Mouse (Mus musculus) forebrain, embryonic 11.5 days (tissue): ENCODE measurements around the gene Rab24. TPM values are rescaled to one million over a fixed set of nuclear protein-coding genes. Genes with fewer than 3 reads are reported as not detected.

Experiments used
- ATAC-seq: fragments of 200-750 bp; cut with Nextera tagmentation; replicated peaks from 2 replicates; pipeline ENCODE4 v1.8.0; 2017; ENCODE audit warnings: moderate TSS enrichment; ENCODE audit not compliant: low FRiP score
- DNase-seq: peaks from one replicate; pipeline ENCODE4 v3.0.0-alpha.2; 2017; ENCODE audit warnings: low spot score
- H3K27ac ChIP-seq: fragments of 300-500 bp; sonication (generic); 2 replicates; pipeline ENCODE4 v1.5.1; 2014; ENCODE audit warnings: low read depth, low read length
- H3K27me3 ChIP-seq: fragments of 300-500 bp; sonication (generic); 2 replicates; pipeline ENCODE4 v1.6.1; 2014; ENCODE audit warnings: mild to moderate bottlenecking, low read length, mixed read lengths; ENCODE audit not compliant: control insufficient read depth, insufficient read depth
- H3K36me3 ChIP-seq: fragments of 300-500 bp; sonication (generic); 2 replicates; pipeline ENCODE4 v1.6.1; 2014; ENCODE audit warnings: mild to moderate bottlenecking, low read length, moderate library complexity, mixed read lengths; ENCODE audit not compliant: control insufficient read depth, insufficient read depth
- H3K4me1 ChIP-seq: fragments of 300-500 bp; sonication (generic); replicated peaks from 2 replicates; pipeline ENCODE4 v1.6.1; 2014; ENCODE audit warnings: low read length, mixed read lengths; ENCODE audit not compliant: control insufficient read depth, insufficient read depth
- H3K4me2 ChIP-seq: fragments of 300-500 bp; sonication (generic); 2 replicates; pipeline ENCODE4 v1.6.1; 2014; ENCODE audit warnings: low read depth, mild to moderate bottlenecking, low read length, moderate library complexity, mixed read lengths; ENCODE audit not compliant: severe bottlenecking
- H3K4me3 ChIP-seq: fragments of 300-500 bp; sonication (generic); 2 replicates; pipeline ENCODE4 v1.5.1; 2014; ENCODE audit warnings: low read depth, low read length
- H3K9ac ChIP-seq: fragments of 300-500 bp; sonication (generic); 2 replicates; pipeline ENCODE4 v1.6.1; 2014; ENCODE audit warnings: low read length
- H3K9me3 ChIP-seq: fragments of 300-500 bp; sonication (generic); 2 replicates; pipeline ENCODE4 v1.6.1; 2016; ENCODE audit warnings: low read length, mixed read lengths; ENCODE audit not compliant: control insufficient read depth
- WGBS: fragments of 180-500 bp; shearing (Covaris S2); extraction: QIAGEN DNeasy Blood & Tissue Kit; methylation state at CpG from one replicate; pipeline ENCODE4 v1.1.7; 2014; 5-methylcytosine and 5-hydroxymethylcytosine counted together
- polyA plus RNA-seq: library from polyadenylated mRNA; unstranded; fragments of >200 nt; fragmentation: Nextera tagmentation; extraction: Ambion mirVana; gene quantifications from 2 replicates; pipeline ENCODE4 v1.2.1, GENCODE M21; 2014

Gene Rab24
- polyA plus RNA-seq, 1 experiment from 2014 or later = 84.4 TPM

- Histone ChIP-seq H3K9me3 (no peaks in the 10 kb centered on the region), H3K36me3 (peaks cover 13% of the 10 kb centered on the region), H3K4me1 (peaks cover 7% of the 10 kb centered on the region), H3K27ac (peak overlapping the region; percentile 34; the same call in 1 of the 2 replicates), H3K4me2 (peak overlapping the region; percentile 96), H3K9ac (peak overlapping the region; percentile 89), H3K27me3 (no peaks in the 10 kb centered on the region), H3K4me3 (peak overlapping the region; percentile 90)
- ATAC-seq (no peak), DNase-seq (peak; percentile 59)
- WGBS = 2% methylated on average over 31 of the region's 31 CpGs
Observed at GRCm38 (mm10) chr13:55322130-55322825, 532 bp upstream of the Rab24 start.

GRCm38 (mm10) chr13:55319931-55320533, 1.7 kb downstream of the Rab24 start, which contains the start of gene Prelid1:
Gene Prelid1 (plus strand): TSS chr13:55320500.
- 91% methylated on average over 4 of the region's 4 CpGs for WGBS
- peak within 1 kb of the TSS; percentile 90 for H3K4me3 ChIP-seq
- H3K4me1 ChIP-seq = peaks cover 7% of the 10 kb centered on the region
- H3K27ac ChIP-seq = no peak within 1 kb of the TSS
- no peaks in the 10 kb centered on the region for H3K27me3 ChIP-seq
- peak within 1 kb of the TSS; percentile 96 for H3K4me2 ChIP-seq
- H3K36me3 ChIP-seq = peaks cover 3% of the 10 kb centered on the region; the same call in 1 of the 2 replicates
- ATAC-seq (no peak), DNase-seq (no peak)
- H3K9ac ChIP-seq = peak within 1 kb of the TSS; percentile 89
- no peaks in the 10 kb centered on the region for H3K9me3 ChIP-seq

GRCm38 (mm10) chr13:55318351-55318750, 3.4 kb downstream of the Rab24 start:
- no peak for ATAC-seq
- no peak for DNase-seq
- H3K27me3 ChIP-seq = no peaks in the 10 kb centered on the region
- H3K36me3 ChIP-seq = peaks cover under 1% of the 10 kb centered on the region; the same call in 1 of the 2 replicates
- H3K9ac ChIP-seq = no peak overlapping the region
- H3K27ac ChIP-seq = no peak overlapping the region
- WGBS = 88% methylated on average over 3 of the region's 3 CpGs
- H3K4me1 ChIP-seq = peaks cover 7% of the 10 kb centered on the region
- no peak overlapping the region for H3K4me2 ChIP-seq
- H3K4me3 ChIP-seq = no peak overlapping the region
- H3K9me3 ChIP-seq = no peaks in the 10 kb centered on the region

GRCm38 (mm10) chr13:55314891-55315412, 6.8 kb downstream of the Rab24 start:
- Histone ChIP-seq H3K4me1 (no peaks in the 10 kb centered on the region), H3K9ac (no peak overlapping the region), H3K36me3 (peaks cover 15% of the 10 kb centered on the region), H3K27me3 (no peaks in the 10 kb centered on the region), H3K4me2 (no peak overlapping the region), H3K27ac (no peak overlapping the region), H3K9me3 (no peaks in the 10 kb centered on the region), H3K4me3 (no peak overlapping the region)
- no peak for DNase-seq
- WGBS = 95% methylated on average over 2 of the region's 2 CpGs
- no peak for ATAC-seq

DNA sequence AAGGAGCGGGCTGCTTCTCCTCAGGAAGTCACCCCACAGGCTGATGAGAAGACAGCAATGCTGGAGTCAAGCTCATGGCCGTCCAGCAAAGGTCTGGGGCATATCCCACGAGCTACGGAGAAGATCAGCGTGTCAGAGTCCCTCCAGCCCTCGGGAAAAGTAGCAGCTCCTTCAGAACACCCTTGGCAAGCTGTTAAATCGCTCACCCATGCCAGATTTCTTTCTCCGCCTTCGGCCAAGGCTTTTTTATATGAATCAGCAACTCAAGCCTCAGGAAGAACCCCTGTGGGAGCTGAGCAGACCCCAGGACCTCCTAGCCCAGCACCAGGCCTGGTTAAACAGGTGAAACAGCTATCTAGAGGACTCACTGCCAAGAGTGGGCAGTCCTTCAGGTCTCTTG, 8.7 kb downstream of the Rab24 start:
- H3K4me2 ChIP-seq = no peak overlapping the region
- DNase-seq = no peak
- no peak overlapping the region for H3K9ac ChIP-seq
- H3K27ac ChIP-seq = no peak overlapping the region
- no peaks in the 10 kb centered on the region for H3K27me3 ChIP-seq
- no peaks in the 10 kb centered on the region for H3K4me1 ChIP-seq
- H3K4me3 ChIP-seq = no peak overlapping the region
- H3K9me3 ChIP-seq = no peaks in the 10 kb centered on the region
- peaks cover 15% of the 10 kb centered on the region for H3K36me3 ChIP-seq
- 89% methylated on average over 9 of the region's 9 CpGs for WGBS
- ATAC-seq = no peak

- Histone ChIP-seq H3K27me3 (no peaks in the 10 kb centered on the region), H3K27ac (no peak overlapping the region), H3K4me1 (no peaks in the 10 kb centered on the region), H3K9me3 (no peaks in the 10 kb centered on the region), H3K9ac (no peak overlapping the region), H3K4me3 (no peak overlapping the region), H3K36me3 (peaks cover 20% of the 10 kb centered on the region), H3K4me2 (no peak overlapping the region)
- no peak for ATAC-seq
- 92% methylated on average over 8 of the region's 8 CpGs for WGBS
- no peak for DNase-seq
Observed at GRCm38 (mm10) chr13:55312028-55312630, 9.6 kb downstream of the Rab24 start.

GRCm38 (mm10) chr13:55300913-55301312, 20.8 kb downstream of the Rab24 start:
- peaks cover 18% of the 10 kb centered on the region; the same call in 1 of the 2 replicates for H3K36me3 ChIP-seq
- 91% methylated on average over 5 of the region's 5 CpGs for WGBS
- no peak overlapping the region for H3K27ac ChIP-seq
- no peaks in the 10 kb centered on the region for H3K9me3 ChIP-seq
- no peaks in the 10 kb centered on the region for H3K4me1 ChIP-seq
- no peak for DNase-seq
- no peak overlapping the region for H3K9ac ChIP-seq
- no peak overlapping the region for H3K4me2 ChIP-seq
- ATAC-seq = no peak
- H3K27me3 ChIP-seq = no peaks in the 10 kb centered on the region
- no peak overlapping the region for H3K4me3 ChIP-seq

GRCm38 (mm10) chr13:55296760-55297159, 25.0 kb downstream of the Rab24 start:
- WGBS = 92% methylated on average over 1 of the region's 1 CpGs

More at GRCm38 (mm10) chr13:55296760-55297159, 25.0 kb downstream of the Rab24 start:
- peaks cover 17% of the 10 kb centered on the region for H3K36me3 ChIP-seq
- DNase-seq (no peak), ATAC-seq (no peak)
- no peak overlapping the region for H3K9ac ChIP-seq
- no peaks in the 10 kb centered on the region for H3K27me3 ChIP-seq
- H3K4me3 ChIP-seq = no peak overlapping the region
- H3K4me1 ChIP-seq = no peaks in the 10 kb centered on the region
- no peaks in the 10 kb centered on the region for H3K9me3 ChIP-seq
- no peak overlapping the region for H3K4me2 ChIP-seq
- H3K27ac ChIP-seq = no peak overlapping the region
